Mouse (Mus musculus) limb, embryonic 11.5 days (tissue): ENCODE data around the gene Gpr135. TPM values are rescaled to one million over a fixed set of nuclear protein-coding genes. Genes with fewer than 3 reads are reported as not detected.
A peak's percentile ranks its signal among the peaks of the same experiment; 100 is the strongest.
"Not testable (repeated sequence)": the region's sequence is repeated elsewhere in the genome, so short reads cannot be mapped to it uniquely, and the experiment has no call there.

Experiments
- ATAC-seq: fragments of 200-750 bp; cut with Nextera tagmentation; 2 replicates; pipeline ENCODE4 v1.8.0; 2017; ENCODE audit warnings: low read depth; ENCODE audit not compliant: insufficient number of reproducible peaks, low FRiP score, low TSS enrichment
- DNase-seq: peaks from one replicate; pipeline ENCODE4 v3.0.0-alpha.2; 2015; ENCODE audit warnings: low spot score
- H3K27ac ChIP-seq: fragments of 300-500 bp; sonication (generic); replicated peaks from 2 replicates; pipeline ENCODE4 v1.5.1; 2014; ENCODE audit warnings: low read depth, mild to moderate bottlenecking, low read length
- H3K27me3 ChIP-seq: fragments of 300-500 bp; sonication (generic); 2 replicates; pipeline ENCODE4 v1.6.1; 2014; ENCODE audit warnings: mild to moderate bottlenecking, low read length, mixed read lengths; ENCODE audit not compliant: control insufficient read depth, insufficient read depth
- H3K36me3 ChIP-seq: fragments of 300-500 bp; sonication (generic); 2 replicates; pipeline ENCODE4 v1.6.1; 2014; ENCODE audit warnings: mild to moderate bottlenecking, low read length, moderate library complexity, mixed read lengths; ENCODE audit not compliant: control insufficient read depth, insufficient read depth
- H3K4me1 ChIP-seq: fragments of 300-500 bp; sonication (generic); 2 replicates; pipeline ENCODE4 v1.6.1; 2014; ENCODE audit warnings: low read length, mixed read lengths; ENCODE audit not compliant: control insufficient read depth, insufficient read depth
- H3K4me2 ChIP-seq: fragments of 300-500 bp; sonication (generic); 2 replicates; pipeline ENCODE4 v1.6.1; 2014; ENCODE audit warnings: low read depth, mild to moderate bottlenecking, moderate library complexity; ENCODE audit not compliant: severe bottlenecking
- H3K4me3 ChIP-seq: fragments of 300-500 bp; sonication (generic); 2 replicates; pipeline ENCODE4 v1.5.1; 2014; ENCODE audit warnings: low read depth, low read length
- H3K9ac ChIP-seq: fragments of 300-500 bp; sonication (generic); 2 replicates; pipeline ENCODE4 v1.6.1; 2014; ENCODE audit warnings: mild to moderate bottlenecking, low read length
- H3K9me3 ChIP-seq: fragments of 300-500 bp; sonication (generic); 2 replicates; pipeline ENCODE4 v1.6.1; 2016; ENCODE audit warnings: low read length; ENCODE audit not compliant: control insufficient read depth
- WGBS: fragments of 180-500 bp; shearing (Covaris S2); extraction: QIAGEN DNeasy Blood & Tissue Kit; methylation state at CpG from one replicate; pipeline ENCODE4 v1.1.7; 2014; 5-methylcytosine and 5-hydroxymethylcytosine counted together
- polyA plus RNA-seq: library from polyadenylated mRNA; unstranded; fragments of >200 nt; fragmentation: Nextera tagmentation; extraction: Ambion mirVana; gene quantifications from 2 replicates; pipeline ENCODE4 v1.2.1, GENCODE M21; 2014

Gpr135 gene
- polyA plus RNA-seq, 1 experiment from 2014 or later, result 0.47 TPM

- H3K4me3 ChIP-seq, result peak overlapping the region; percentile 50
- no peak overlapping the region for H3K27ac ChIP-seq
- H3K4me2 ChIP-seq, result peak overlapping the region; percentile 99
- peaks cover 13% of the 10 kb centered on the region; the same call in 1 of the 2 replicates for H3K27me3 ChIP-seq
- no peaks in the 10 kb centered on the region; the same call in 1 of the 2 replicates for H3K4me1 ChIP-seq
- ATAC-seq (no peak; the same call in 1 of the 2 replicates), DNase-seq (no peak)
- H3K9ac ChIP-seq, result no peak overlapping the region; the same call in 1 of the 2 replicates
- no peaks in the 10 kb centered on the region for H3K9me3 ChIP-seq
- WGBS, result 5% methylated on average over 40 of the region's 40 CpGs
- no peaks in the 10 kb centered on the region for H3K36me3 ChIP-seq
Observed at GRCm38 (mm10) chr12:72069626-72070326, 1.1 kb downstream of the Gpr135 start.

GRCm38 (mm10) chr12:72057780-72058179, 13.1 kb downstream of the Gpr135 start:
- H3K4me1 ChIP-seq, result no peaks in the 10 kb centered on the region
- DNase-seq (no peak), ATAC-seq (no peak)
- H3K27ac ChIP-seq, result no peak overlapping the region
- H3K9me3 ChIP-seq, result no peaks in the 10 kb centered on the region
- no peak overlapping the region for H3K9ac ChIP-seq
- WGBS, result 93% methylated on average over 1 of the region's 1 CpGs
- H3K27me3 ChIP-seq, result no peaks in the 10 kb centered on the region
- no peaks in the 10 kb centered on the region for H3K36me3 ChIP-seq
- no peak overlapping the region for H3K4me2 ChIP-seq
- H3K4me3 ChIP-seq, result no peak overlapping the region

- WGBS, result 28% methylated on average over 6 of the region's 6 CpGs
- Histone ChIP-seq H3K4me3 (no peak overlapping the region), H3K27ac (no peak overlapping the region), H3K4me2 (no peak overlapping the region), H3K36me3 (no peaks in the 10 kb centered on the region), H3K27me3 (no peaks in the 10 kb centered on the region), H3K9me3 (no peaks in the 10 kb centered on the region), H3K4me1 (no peaks in the 10 kb centered on the region), H3K9ac (no peak overlapping the region)
- ATAC-seq (no peak), DNase-seq (no peak)
Observed at GRCm38 (mm10) chr12:72053851-72054250, 17.1 kb downstream of the Gpr135 start.

GRCm38 (mm10) chr12:72053303-72053702, 17.6 kb downstream of the Gpr135 start:
- Histone ChIP-seq H3K9me3 (no peaks in the 10 kb centered on the region), H3K4me3 (no peak overlapping the region), H3K27me3 (no peaks in the 10 kb centered on the region), H3K4me2 (no peak overlapping the region), H3K4me1 (no peaks in the 10 kb centered on the region), H3K27ac (no peak overlapping the region), H3K36me3 (no peaks in the 10 kb centered on the region), H3K9ac (no peak overlapping the region)
- ATAC-seq (no peak), DNase-seq (no peak)
- 51% methylated on average over 6 of the region's 6 CpGs for WGBS

- WGBS, result 76% methylated on average over 6 of the region's 6 CpGs
- DNase-seq (no peak), ATAC-seq (no peak)
- Histone ChIP-seq H3K4me1 (no peaks in the 10 kb centered on the region), H3K4me3 (no peak overlapping the region), H3K27me3 (no peaks in the 10 kb centered on the region), H3K27ac (no peak overlapping the region), H3K9ac (no peak overlapping the region), H3K4me2 (no peak overlapping the region), H3K9me3 (no peaks in the 10 kb centered on the region), H3K36me3 (no peaks in the 10 kb centered on the region)
Observed at GRCm38 (mm10) chr12:72052571-72052970, 18.4 kb downstream of the Gpr135 start.

- no peak for ATAC-seq
- no peak overlapping the region for H3K4me2 ChIP-seq
- H3K27me3 ChIP-seq, result no peaks in the 10 kb centered on the region
- H3K4me1 ChIP-seq, result no peaks in the 10 kb centered on the region
- no peak overlapping the region for H3K27ac ChIP-seq
- H3K9me3 ChIP-seq, result no peaks in the 10 kb centered on the region
- H3K4me3 ChIP-seq, result no peak overlapping the region
- H3K9ac ChIP-seq, result no peak overlapping the region
- no peaks in the 10 kb centered on the region for H3K36me3 ChIP-seq
- 82% methylated on average over 4 of the region's 4 CpGs for WGBS
- no peak for DNase-seq
Observed at GRCm38 (mm10) chr12:72050821-72051220, 20.1 kb downstream of the Gpr135 start.

GRCm38 (mm10) chr12:72050156-72050555, 20.8 kb downstream of the Gpr135 start:
- not testable (repeated sequence) for ATAC-seq, H3K9ac ChIP-seq, H3K27me3 ChIP-seq, H3K4me2 ChIP-seq, H3K4me1 ChIP-seq, DNase-seq, H3K4me3 ChIP-seq, H3K9me3 ChIP-seq, H3K36me3 ChIP-seq, H3K27ac ChIP-seq
- WGBS, result 89% methylated on average over 5 of the region's 5 CpGs

GRCm38 (mm10) chr12:72047513-72047912, 23.4 kb downstream of the Gpr135 start:
- H3K4me1 ChIP-seq, result no peaks in the 10 kb centered on the region
- 8% methylated on average over 2 of the region's 2 CpGs for WGBS
- no peak overlapping the region for H3K9ac ChIP-seq
- no peaks in the 10 kb centered on the region for H3K27me3 ChIP-seq
- H3K9me3 ChIP-seq, result no peaks in the 10 kb centered on the region
- no peak overlapping the region for H3K27ac ChIP-seq
- H3K36me3 ChIP-seq, result no peaks in the 10 kb centered on the region
- DNase-seq (no peak), ATAC-seq (no peak)
- no peak overlapping the region for H3K4me3 ChIP-seq
- no peak overlapping the region for H3K4me2 ChIP-seq

GRCm38 (mm10) chr12:72041238-72041637, 29.7 kb downstream of the Gpr135 start:
- Histone ChIP-seq H3K36me3 (no peaks in the 10 kb centered on the region), H3K4me1 (no peaks in the 10 kb centered on the region), H3K9ac (no peak overlapping the region), H3K9me3 (no peaks in the 10 kb centered on the region), H3K4me3 (no peak overlapping the region), H3K4me2 (no peak overlapping the region), H3K27ac (no peak overlapping the region), H3K27me3 (no peaks in the 10 kb centered on the region)
- ATAC-seq (no peak), DNase-seq (no peak)
- 96% methylated on average over 3 of the region's 3 CpGs for WGBS
